12 mouse cellular contexts compared by ENCODE assay signal in the genomic region with DNA sequence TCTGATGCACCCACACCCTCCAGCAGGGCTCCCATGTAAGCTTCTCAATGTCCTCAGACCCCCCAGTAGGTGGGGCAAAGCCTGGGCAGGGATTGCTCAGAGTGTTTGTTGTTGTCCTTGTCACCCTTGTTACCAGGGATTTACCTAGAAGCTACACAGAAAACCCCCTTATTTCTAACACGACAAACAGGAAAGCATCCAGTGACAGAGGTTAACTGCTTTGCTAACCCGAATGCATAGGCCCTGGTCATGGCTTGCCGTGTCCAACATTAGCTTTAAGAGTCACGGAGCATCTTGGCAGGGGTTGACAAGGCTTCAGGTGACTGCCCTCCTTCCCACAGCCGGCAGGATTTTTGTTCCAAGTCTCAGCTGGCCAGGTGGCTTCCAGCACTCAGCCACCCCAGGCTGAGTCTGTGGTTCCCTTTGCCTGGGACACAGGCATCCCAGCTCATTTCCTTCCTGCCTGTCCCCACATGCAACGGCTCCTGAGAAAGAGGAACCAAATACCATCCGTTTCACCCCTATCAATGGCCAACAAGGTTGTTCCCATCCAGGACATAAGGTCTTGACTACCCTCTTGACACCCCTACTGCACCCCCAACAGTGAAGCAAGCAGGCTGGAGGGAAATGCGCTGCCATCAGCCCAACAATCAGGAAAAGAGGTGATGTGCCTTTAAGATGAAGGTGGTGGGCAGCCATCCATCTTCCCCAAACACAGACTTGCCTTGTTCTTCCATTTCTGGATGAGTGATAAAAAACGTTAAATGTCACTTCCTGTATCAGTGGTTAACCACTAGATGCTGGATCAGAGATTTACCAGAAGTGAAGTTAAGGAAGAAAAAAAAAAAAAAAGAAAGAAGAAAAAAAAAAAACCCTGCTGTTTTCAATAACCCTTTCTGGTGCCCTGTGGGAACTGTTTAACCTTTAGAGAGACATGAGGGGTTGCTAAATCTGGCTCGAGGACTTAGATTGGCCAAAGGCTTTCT. TPM values are rescaled to one million over a fixed set of nuclear protein-coding genes. Genes with fewer than 3 reads are reported as not detected.
DNase-seq lines count a peak whose midpoint lies in the region; ATAC-seq and TF ChIP-seq lines count a peak whose summit lies in the region.
"Had no signal": no experiment of that assay in that cellular context is flagged by ENCODE, and none has a peak within 500 bp of the region (broad histone marks: within the 10 kb centered on the region; RNA-seq: fewer than 3 reads in every experiment).

No protein-coding gene starts in this region.

- no peak for TF ChIP-seq CTCF in CH12.LX (conservative IDR thresholded peaks at IDR 0.05 in 1 of 2, IDR thresholded peaks at IDR 0.05 in 1 of 2; ENCODE audit: low read depth in 2 of 2, low read length in 2 of 2)
- no peak for TF ChIP-seq CTCF in left cerebral cortex, adult 2 months (IDR thresholded peaks at IDR 0.05)

- H3K27ac ChIP-seq in kidney, embryonic 15.5 days, result peak overlapping the region; percentile 58; the same call in 1 of the 2 replicates
- H3K27ac ChIP-seq in CH12.LX (ENCODE audit: insufficient read depth, low read depth) (no peak overlapping the region), macrophage (peak overlapping the region; percentile 44)
- H3K27ac ChIP-seq in left cerebral cortex, adult 2 months, result no peak overlapping the region
- H3K27ac ChIP-seq: midbrain, embryonic 12.5 days had no signal

- no peak for TF ChIP-seq RAD21 in CH12.LX (IDR thresholded peaks at IDR 0.05; ENCODE audit: low read depth, low read length)

- no peaks in the 10 kb centered on the region for H3K27me3 ChIP-seq in kidney, embryonic 15.5 days
- H3K27me3 ChIP-seq in CH12.LX (replicated peaks), result peaks cover 2% of the 10 kb centered on the region
- H3K27me3 ChIP-seq: midbrain, embryonic 12.5 days had no signal

- no peaks in the 10 kb centered on the region for H3K9me3 ChIP-seq in kidney, embryonic 15.5 days (replicated peaks)
- H3K9me3 ChIP-seq in CH12.LX (replicated peaks; ENCODE audit: low read length), result no peaks in the 10 kb centered on the region
- H3K9me3 ChIP-seq: midbrain, embryonic 12.5 days had no signal

- intact Hi-C loops in left cerebral cortex, adult 2 months (cut with DNase I), result no loop called here

- 43% methylated on average over 10 of the region's 10 CpGs for WGBS in kidney, embryonic 15.5 days
- WGBS in macrophage (ENCODE audit: missing documents), result 1% methylated on average over 9 of the region's 10 CpGs

- dilution Hi-C loops in CH12.LX (cut with MboI; ENCODE audit: extremely low pct_ligation_motif_present, extremely low pct_unique_long_range_greater_than_20kb, low sequenced_read_pairs), result no loop called here

- TF ChIP-seq POLR2A in CH12.LX (IDR thresholded peaks at IDR 0.05; ENCODE audit: low read depth, low read length), result no peak

- no peak overlapping the region for H3K4me3 ChIP-seq in kidney, embryonic 15.5 days (replicated peaks)
- H3K4me3 ChIP-seq in CH12.LX (replicated peaks in 1 of 3; ENCODE audit: low read depth in 2 of 3, low read length in 2 of 3, poor library complexity in 1 of 3) (no peak overlapping the region), macrophage (ENCODE audit: inconsistent target) (no peak overlapping the region)
- H3K4me3 ChIP-seq in left cerebral cortex, adult 2 months, result no peak overlapping the region
- H3K4me3 ChIP-seq: midbrain, embryonic 12.5 days had no signal

- H3K36me3 ChIP-seq in kidney, embryonic 15.5 days, result no peaks in the 10 kb centered on the region
- H3K36me3 ChIP-seq in CH12.LX (replicated peaks in 1 of 2; ENCODE audit: control insufficient read depth in 1 of 2, insufficient read depth in 1 of 2, low read length in 1 of 2) (no peaks in the 10 kb centered on the region), macrophage (ENCODE audit: inconsistent target) (no peaks in the 10 kb centered on the region)
- H3K36me3 ChIP-seq: midbrain, embryonic 12.5 days had no signal

- peaks cover 21% of the 10 kb centered on the region; the same call in 1 of the 2 replicates for H3K4me1 ChIP-seq in kidney, embryonic 15.5 days
- peaks cover 6 to 27% of the 10 kb centered on the region in 2 experiments for H3K4me1 ChIP-seq in CH12.LX (ENCODE audit: control insufficient read depth in 1 of 2, insufficient read depth in 2 of 2)
- H3K4me1 ChIP-seq: midbrain, embryonic 12.5 days had no signal

- no peak overlapping the region for H3K4me2 ChIP-seq in kidney, embryonic 15.5 days
- H3K4me2 ChIP-seq in CH12.LX (ENCODE audit: insufficient read depth, low read depth, poor library complexity, severe bottlenecking), result no peak overlapping the region
- H3K4me2 ChIP-seq: midbrain, embryonic 12.5 days had no signal

- ATAC-seq in kidney, embryonic 15.5 days (replicated peaks; ENCODE audit: low FRiP score), result no peak

- no peak for TF ChIP-seq EP300 in CH12.LX (IDR thresholded peaks at IDR 0.05; ENCODE audit: low read length)

- no peak for DNase-seq in kidney, postnatal 10 days
- peak; percentile 37 for DNase-seq in CH12.LX (ENCODE audit: extremely low read depth)
- peak; percentile 25 for DNase-seq in fibroblast of lung, adult 2 months (ENCODE audit: low read depth)
- DNase-seq in left cerebral cortex, adult 2 months (ENCODE audit: extremely low spot score in 1 of 2, low spot score in 2 of 2), result no peak
- DNase-seq in cerebellum, postnatal 14 days, result no peak
- DNase-seq in spleen, postnatal 14 days (ENCODE audit: low spot score in 2 of 2), result no peak
- DNase-seq: cerebellum, adult 8-10 months had no signal

- no peak overlapping the region for H3K9ac ChIP-seq in kidney, embryonic 15.5 days
- no peak overlapping the region for H3K9ac ChIP-seq in CH12.LX (ENCODE audit: insufficient read depth, low read depth)
- H3K9ac ChIP-seq: midbrain, embryonic 12.5 days had no signal

- H3K79me2 ChIP-seq in CH12.LX (replicated peaks; ENCODE audit: control insufficient read depth, extremely low read depth, insufficient read depth, poor library complexity, severe bottlenecking) (no peaks in the 10 kb centered on the region), macrophage (ENCODE audit: inconsistent target) (no peaks in the 10 kb centered on the region)

- in situ Hi-C loops in CH12.LX (cut with MboI; ENCODE audit: low pct_ligation_motif_present, low pct_unique_long_range_greater_than_20kb, low sequenced_read_pairs), result no loop called here

TF ChIP-seq in CH12.LX, 34 proteins besides CTCF, POLR2A, EP300 and RAD21:
- no peak for TF ChIP-seq RCOR1 (conservative IDR thresholded peaks at IDR 0.05; ENCODE audit: low read depth, low read length)
- TF ChIP-seq ZNF384 (IDR thresholded peaks at IDR 0.05; ENCODE audit: low read depth, low read length), result peak; percentile 90

RNA-seq across cellular contexts. Expression of a gene that starts 29.5 kb away (rescaled TPM):
- polyA plus RNA-seq in kidney, embryonic 15.5 days (2015; fragmentation: Nextera tagmentation; extraction: Ambion mirVana), result 4.6 and 5.5 TPM in 2 replicates
- 0.71 and 0.93 TPM in 2 replicates for total RNA-seq in CH12.LX (2012; rRNA removed)
- total RNA-seq in CH12.LX (2014; rRNA removed), result 3.0 and 3.1 TPM in 2 replicates
- 3.5 and 4.4 TPM in 2 replicates for polyA plus RNA-seq in CH12.LX (2012; ENCODE audit: insufficient read length, low read depth)
- not detected for total RNA-seq in macrophage (2018; cell fraction: chromatin; rRNA removed)
- total RNA-seq in macrophage (2018; cell fraction: cytosol; rRNA removed), result under 1 TPM in 23 of 26 experiments, not detected in 3; 0.05 to 0.44 (median 0.17) TPM
- 1 to 10 TPM in 1 of 26 experiments, under 1 TPM in 10, not detected in 15; 0.17 to 1.0 (median 0.48) TPM for total RNA-seq in macrophage (2018; cell fraction: nucleus; rRNA removed)
- 0.09 to 0.39 TPM in 2 of 3 replicates, not detected in the other for polyA plus RNA-seq in macrophage (2018)
- not detected for total RNA-seq in left cerebral cortex, adult 2 months (2021)
- total RNA-seq: gastrocnemius, adult 8-10 months; layer of hippocampus, adult 8-10 months had no signal

Comparison
In these comparisons a context has a peak if more than half of its experiments do, and no peak if none do; other contexts are left out.
1. H3K27ac ChIP-seq: peak in kidney, embryonic 15.5 days (single experiment) and macrophage (single experiment); none in CH12.LX (single experiment) and left cerebral cortex, adult 2 months (single experiment).
2. DNase-seq: peak in CH12.LX (single experiment) and fibroblast of lung, adult 2 months (single experiment); none in kidney, postnatal 10 days (single experiment), left cerebral cortex, adult 2 months (0 of 2), cerebellum, postnatal 14 days (0 of 2) and spleen, postnatal 14 days (0 of 2).